Mouse (Mus musculus): ENCODE data around the gene Pbx3. TPM values are rescaled to one million over a fixed set of nuclear protein-coding genes. Genes with fewer than 3 reads are reported as not detected.

Gene Pbx3
- polyA plus RNA-seq, 1 experiment from 2014 or later = 19.6 TPM

GRCm38 (mm10) chr2:34371441-34372304, 1.3 kb downstream of the Pbx3 start:
- Histone ChIP-seq H3K27me3 (peaks cover 20% of the 10 kb centered on the region), H3K27ac (peak overlapping the region; percentile 98), H3K4me1 (replicated peaks) (peaks cover 22% of the 10 kb centered on the region), H3K9me3 (no peaks in the 10 kb centered on the region), H3K9ac (replicated peaks) (peak overlapping the region; percentile 97), H3K4me2 (peak overlapping the region; percentile 94), H3K4me3 (replicated peaks) (peak overlapping the region; percentile 96), H3K36me3 (no peaks in the 10 kb centered on the region)
- ATAC-seq (ENCODE audit: insufficient number of reproducible peaks, insufficient read depth, low FRiP score, low TSS enrichment, low read depth) = peak; percentile 11; the same call in 1 of the 2 replicates
- WGBS = under 1% methylated on average over 59 of the region's 118 CpGs

- Histone ChIP-seq H3K4me3 (replicated peaks) (peak overlapping the region; percentile 96), H3K4me1 (replicated peaks) (peaks cover 22% of the 10 kb centered on the region), H3K36me3 (no peaks in the 10 kb centered on the region), H3K4me2 (peak overlapping the region; percentile 94), H3K27ac (peak overlapping the region; percentile 98), H3K27me3 (peaks cover 20% of the 10 kb centered on the region), H3K9ac (replicated peaks) (peak overlapping the region; percentile 97), H3K9me3 (no peaks in the 10 kb centered on the region)
- WGBS = under 1% methylated on average over 42 of the region's 42 CpGs
- no peak for ATAC-seq (ENCODE audit: insufficient number of reproducible peaks, insufficient read depth, low FRiP score, low TSS enrichment, low read depth)
Measured at GRCm38 (mm10) chr2:34370725-34371440, 2.1 kb downstream of the Pbx3 start.

- no peak for ATAC-seq (ENCODE audit: insufficient number of reproducible peaks, insufficient read depth, low FRiP score, low TSS enrichment, low read depth)
- no peaks in the 10 kb centered on the region for H3K9me3 ChIP-seq
- H3K36me3 ChIP-seq = no peaks in the 10 kb centered on the region
- 5% methylated on average over 7 of the region's 7 CpGs for WGBS
- H3K4me1 ChIP-seq (replicated peaks) = peaks cover 22% of the 10 kb centered on the region
- H3K9ac ChIP-seq (replicated peaks) = peak overlapping the region; percentile 97
- no peak overlapping the region for H3K27ac ChIP-seq
- peaks cover 20% of the 10 kb centered on the region for H3K27me3 ChIP-seq
- H3K4me2 ChIP-seq = peak overlapping the region; percentile 94
- peak overlapping the region; percentile 96 for H3K4me3 ChIP-seq (replicated peaks)
Measured at GRCm38 (mm10) chr2:34370349-34370724, 2.6 kb downstream of the Pbx3 start.

GRCm38 (mm10) chr2:34368396-34368795, 4.5 kb downstream of the Pbx3 start:
- H3K4me2 ChIP-seq = peak overlapping the region; percentile 31
- no peak overlapping the region for H3K27ac ChIP-seq
- peak overlapping the region; percentile 11; the same call in 1 of the 2 replicates for H3K4me3 ChIP-seq (replicated peaks)
- ATAC-seq (ENCODE audit: insufficient number of reproducible peaks, insufficient read depth, low FRiP score, low TSS enrichment, low read depth) = no peak
- H3K36me3 ChIP-seq = 0 out of 2 replicates have a peak, but pooled peaks cover 2% of the 10 kb centered on the region
- peaks cover 19% of the 10 kb centered on the region; the same call in 1 of the 2 replicates for H3K4me1 ChIP-seq (replicated peaks)
- H3K9me3 ChIP-seq = no peaks in the 10 kb centered on the region
- H3K9ac ChIP-seq (replicated peaks) = no peak overlapping the region
- peaks cover 14% of the 10 kb centered on the region for H3K27me3 ChIP-seq
- 23% methylated on average over 6 of the region's 6 CpGs for WGBS

- Histone ChIP-seq H3K4me1 (replicated peaks) (peaks cover 14% of the 10 kb centered on the region; the same call in 1 of the 2 replicates), H3K9me3 (no peaks in the 10 kb centered on the region), H3K27me3 (peaks cover 10% of the 10 kb centered on the region), H3K9ac (replicated peaks) (no peak overlapping the region), H3K4me2 (no peak overlapping the region), H3K36me3 (0 out of 2 replicates have a peak, but pooled peaks cover 2% of the 10 kb centered on the region), H3K4me3 (replicated peaks) (no peak overlapping the region), H3K27ac (no peak overlapping the region)
- 8% methylated on average over 2 of the region's 2 CpGs for WGBS
- ATAC-seq (ENCODE audit: insufficient number of reproducible peaks, insufficient read depth, low FRiP score, low TSS enrichment, low read depth) = no peak
Measured at GRCm38 (mm10) chr2:34367024-34367423, 5.9 kb downstream of the Pbx3 start.

- Histone ChIP-seq H3K36me3 (0 out of 2 replicates have a peak, but pooled peaks cover 2% of the 10 kb centered on the region), H3K9ac (replicated peaks) (no peak overlapping the region), H3K4me3 (replicated peaks) (no peak overlapping the region), H3K4me1 (replicated peaks) (peaks cover 21% of the 10 kb centered on the region), H3K27ac (no peak overlapping the region), H3K9me3 (no peaks in the 10 kb centered on the region), H3K4me2 (no peak overlapping the region), H3K27me3 (peaks cover 8% of the 10 kb centered on the region)
- 40% methylated on average over 1 of the region's 1 CpGs for whole genome bisulfite sequencing
- no peak for ATAC-seq (ENCODE audit: insufficient number of reproducible peaks, insufficient read depth, low FRiP score, low TSS enrichment, low read depth)
Measured at GRCm38 (mm10) chr2:34363678-34364077, 9.3 kb downstream of the Pbx3 start.

- H3K36me3 ChIP-seq = no peaks in the 10 kb centered on the region
- H3K9ac ChIP-seq (replicated peaks) = no peak overlapping the region
- no peak overlapping the region for H3K4me2 ChIP-seq
- no peak overlapping the region for H3K4me3 ChIP-seq (replicated peaks)
- no peak overlapping the region for H3K27ac ChIP-seq
- peaks cover 31% of the 10 kb centered on the region for H3K4me1 ChIP-seq (replicated peaks)
- WGBS = 52% methylated on average over 7 of the region's 7 CpGs
- no peaks in the 10 kb centered on the region for H3K9me3 ChIP-seq
- no peak for ATAC-seq (ENCODE audit: insufficient number of reproducible peaks, insufficient read depth, low FRiP score, low TSS enrichment, low read depth)
- H3K27me3 ChIP-seq = 0 out of 2 replicates have a peak, but pooled peaks cover 2% of the 10 kb centered on the region
Measured at GRCm38 (mm10) chr2:34355801-34356211, 17.1 kb downstream of the Pbx3 start.

- no peaks in the 10 kb centered on the region for H3K9me3 ChIP-seq
- H3K27me3 ChIP-seq = no peaks in the 10 kb centered on the region
- H3K36me3 ChIP-seq = no peaks in the 10 kb centered on the region
- no peak overlapping the region for H3K4me2 ChIP-seq
- no peak overlapping the region for H3K9ac ChIP-seq (replicated peaks)
- no peak overlapping the region for H3K4me3 ChIP-seq (replicated peaks)
- no peak overlapping the region for H3K27ac ChIP-seq
- ATAC-seq (ENCODE audit: insufficient number of reproducible peaks, insufficient read depth, low FRiP score, low TSS enrichment, low read depth) = no peak
- H3K4me1 ChIP-seq (replicated peaks) = peaks cover 11% of the 10 kb centered on the region
Measured at GRCm38 (mm10) chr2:34352006-34352405, 20.9 kb downstream of the Pbx3 start.

- Histone ChIP-seq H3K4me1 (replicated peaks) (no peaks in the 10 kb centered on the region), H3K4me2 (no peak overlapping the region), H3K9me3 (no peaks in the 10 kb centered on the region), H3K4me3 (replicated peaks) (no peak overlapping the region), H3K36me3 (no peaks in the 10 kb centered on the region), H3K27me3 (no peaks in the 10 kb centered on the region), H3K9ac (replicated peaks) (no peak overlapping the region), H3K27ac (no peak overlapping the region)
- no peak for ATAC-seq (ENCODE audit: insufficient number of reproducible peaks, insufficient read depth, low FRiP score, low TSS enrichment, low read depth)
- 69% methylated on average over 6 of the region's 6 CpGs for WGBS
Measured at GRCm38 (mm10) chr2:34347096-34347495, 25.8 kb downstream of the Pbx3 start.

- Histone ChIP-seq H3K27me3 (no peaks in the 10 kb centered on the region), H3K36me3 (no peaks in the 10 kb centered on the region), H3K27ac (no peak overlapping the region), H3K9ac (replicated peaks) (no peak overlapping the region), H3K4me1 (replicated peaks) (0 out of 2 replicates have a peak, but pooled peaks cover 2% of the 10 kb centered on the region), H3K4me3 (replicated peaks) (no peak overlapping the region), H3K4me2 (no peak overlapping the region), H3K9me3 (no peaks in the 10 kb centered on the region)
- no peak for ATAC-seq (ENCODE audit: insufficient number of reproducible peaks, insufficient read depth, low FRiP score, low TSS enrichment, low read depth)
- WGBS = 92% methylated on average over 1 of the region's 1 CpGs
Measured at GRCm38 (mm10) chr2:34298664-34299063, 74.3 kb downstream of the Pbx3 start.

GRCm38 (mm10) chr2:34298202-34298601, 74.7 kb downstream of the Pbx3 start:
- 93% methylated on average over 3 of the region's 3 CpGs for WGBS
- no peaks in the 10 kb centered on the region for H3K27me3 ChIP-seq
- no peak overlapping the region for H3K27ac ChIP-seq
- no peak for ATAC-seq (ENCODE audit: insufficient number of reproducible peaks, insufficient read depth, low FRiP score, low TSS enrichment, low read depth)
- no peaks in the 10 kb centered on the region for H3K4me1 ChIP-seq (replicated peaks)
- no peaks in the 10 kb centered on the region for H3K36me3 ChIP-seq
- H3K4me2 ChIP-seq = no peak overlapping the region
- H3K4me3 ChIP-seq (replicated peaks) = no peak overlapping the region
- no peak overlapping the region for H3K9ac ChIP-seq (replicated peaks)
- no peaks in the 10 kb centered on the region for H3K9me3 ChIP-seq
